Mouse (Mus musculus): Measurements from ENCODE around the gene Gm28036. TPM values are rescaled to one million over a fixed set of nuclear protein-coding genes. Genes with fewer than 3 reads are reported as not detected.

The Gm28036 gene
- polyA plus RNA-seq (2014; fragmentation: Nextera tagmentation; extraction: Ambion mirVana) = 20.1 and 23.8 TPM in 2 replicates

DNA sequence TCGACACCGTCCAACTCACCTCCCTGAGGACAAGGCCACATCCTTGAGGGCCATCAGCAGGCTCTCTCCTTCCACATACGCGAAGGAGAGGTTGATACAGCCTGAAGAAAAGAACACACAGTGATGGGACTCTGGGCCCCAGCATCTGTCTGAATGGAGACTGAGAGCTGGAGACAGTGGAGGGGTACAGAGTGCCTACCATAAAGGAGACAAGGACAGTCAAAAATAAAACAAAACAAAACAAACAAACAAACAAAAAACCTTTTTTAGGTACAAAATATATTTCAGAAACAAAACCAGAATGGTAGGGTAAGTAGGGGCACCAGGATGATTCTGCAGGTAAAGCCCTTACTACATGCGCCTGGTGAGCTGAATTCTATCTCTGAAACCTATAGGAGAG lies at the start of gene Gm28036:
Gene Gm28036 (minus strand): TSS at position 101 of the 400 bp plus-strand sequence.
- no peak within 1 kb of the TSS for H3K27ac ChIP-seq (replicated peaks; ENCODE audit: low read depth, low read length)
- H3K9ac ChIP-seq (replicated peaks; ENCODE audit: low read length) = no peak within 1 kb of the TSS
- no peak for DNase-seq (ENCODE audit: low spot score)
- no peaks in the 10 kb centered on the region for H3K4me1 ChIP-seq (ENCODE audit: control insufficient read depth, insufficient read depth, low read length)
- no peak for ATAC-seq (replicated peaks; ENCODE audit: insufficient number of reproducible peaks, low FRiP score, low TSS enrichment, low read depth)
- H3K27me3 ChIP-seq (ENCODE audit: control insufficient read depth, insufficient read depth, low read length) = no peaks in the 10 kb centered on the region
- H3K9me3 ChIP-seq (replicated peaks; ENCODE audit: control insufficient read depth, low read length) = no peaks in the 10 kb centered on the region
- 96% methylated on average over 5 of the region's 5 CpGs for WGBS
- H3K4me3 ChIP-seq (ENCODE audit: low read depth, low read length) = no peak within 1 kb of the TSS
- no peaks in the 10 kb centered on the region for H3K36me3 ChIP-seq (replicated peaks; ENCODE audit: control insufficient read depth, insufficient read depth, low read depth, low read length)
- H3K4me2 ChIP-seq (ENCODE audit: low read depth, low read length) = no peak within 1 kb of the TSS

DNA sequence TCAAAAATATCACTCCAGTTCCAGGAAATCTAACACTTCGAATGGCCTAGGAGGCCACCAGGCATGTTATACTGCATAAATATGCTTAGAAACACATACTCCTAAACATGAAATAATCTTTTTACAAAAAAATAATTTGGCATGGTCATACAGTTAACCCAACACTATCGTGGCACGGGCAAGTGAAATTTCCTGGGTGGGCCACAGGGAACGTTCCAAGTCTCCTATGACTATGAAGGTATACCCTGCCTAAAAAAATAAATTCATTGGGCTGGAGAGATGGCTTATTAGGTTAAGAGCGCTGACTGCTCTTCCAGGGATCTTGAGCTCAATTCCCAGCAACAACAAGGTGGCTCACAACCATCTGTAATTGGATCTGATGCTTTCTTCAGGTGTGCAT lies 39.7 kb upstream of the Gm28036 start:
- no peak overlapping the region for H3K9ac ChIP-seq (replicated peaks; ENCODE audit: low read length)
- H3K4me1 ChIP-seq (ENCODE audit: control insufficient read depth, insufficient read depth, low read length) = no peaks in the 10 kb centered on the region
- H3K4me3 ChIP-seq (ENCODE audit: low read depth, low read length) = no peak overlapping the region
- WGBS = 93% methylated on average over 5 of the region's 5 CpGs
- DNase-seq (ENCODE audit: low spot score) (no peak), ATAC-seq (replicated peaks; ENCODE audit: insufficient number of reproducible peaks, low FRiP score, low TSS enrichment, low read depth) (no peak)
- H3K27me3 ChIP-seq (ENCODE audit: control insufficient read depth, insufficient read depth, low read length) = no peaks in the 10 kb centered on the region
- peaks cover 20% of the 10 kb centered on the region for H3K36me3 ChIP-seq (replicated peaks; ENCODE audit: control insufficient read depth, insufficient read depth, low read depth, low read length)
- no peak overlapping the region for H3K27ac ChIP-seq (replicated peaks; ENCODE audit: low read depth, low read length)
- H3K4me2 ChIP-seq (ENCODE audit: low read depth, low read length) = no peak overlapping the region
- no peaks in the 10 kb centered on the region for H3K9me3 ChIP-seq (replicated peaks; ENCODE audit: control insufficient read depth, low read length)

DNA sequence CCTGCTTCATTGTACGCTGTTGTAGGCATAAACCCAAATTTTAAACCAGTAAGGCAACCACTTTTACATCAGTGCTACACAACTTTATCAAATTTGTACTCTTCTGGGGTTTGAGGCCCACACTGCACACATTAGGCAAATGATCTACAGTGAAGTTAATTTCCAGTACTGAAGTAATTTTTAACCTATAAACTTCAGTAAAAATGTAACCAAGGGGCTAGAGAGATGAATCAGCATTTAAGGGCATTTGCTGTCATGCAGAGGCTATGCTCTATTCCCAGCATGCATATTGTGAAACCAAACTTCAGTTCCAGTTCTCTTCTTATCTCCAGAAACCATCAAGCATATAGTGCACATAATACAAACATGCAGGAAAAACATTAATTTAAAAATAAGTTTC lies 38.6 kb upstream of the Gm28036 start:
- no peak overlapping the region for H3K4me3 ChIP-seq (ENCODE audit: low read depth, low read length)
- DNase-seq (ENCODE audit: low spot score) = no peak
- H3K9ac ChIP-seq (replicated peaks; ENCODE audit: low read length) = no peak overlapping the region
- no peaks in the 10 kb centered on the region for H3K27me3 ChIP-seq (ENCODE audit: control insufficient read depth, insufficient read depth, low read length)
- no peak overlapping the region for H3K27ac ChIP-seq (replicated peaks; ENCODE audit: low read depth, low read length)
- H3K9me3 ChIP-seq (replicated peaks; ENCODE audit: control insufficient read depth, low read length) = no peaks in the 10 kb centered on the region
- H3K4me2 ChIP-seq (ENCODE audit: low read depth, low read length) = no peak overlapping the region
- 94% methylated on average over 1 of the region's 1 CpGs for WGBS
- ATAC-seq (replicated peaks; ENCODE audit: insufficient number of reproducible peaks, low FRiP score, low TSS enrichment, low read depth) = no peak
- H3K36me3 ChIP-seq (replicated peaks; ENCODE audit: control insufficient read depth, insufficient read depth, low read depth, low read length) = peaks cover 20% of the 10 kb centered on the region
- no peaks in the 10 kb centered on the region for H3K4me1 ChIP-seq (ENCODE audit: control insufficient read depth, insufficient read depth, low read length)

DNA sequence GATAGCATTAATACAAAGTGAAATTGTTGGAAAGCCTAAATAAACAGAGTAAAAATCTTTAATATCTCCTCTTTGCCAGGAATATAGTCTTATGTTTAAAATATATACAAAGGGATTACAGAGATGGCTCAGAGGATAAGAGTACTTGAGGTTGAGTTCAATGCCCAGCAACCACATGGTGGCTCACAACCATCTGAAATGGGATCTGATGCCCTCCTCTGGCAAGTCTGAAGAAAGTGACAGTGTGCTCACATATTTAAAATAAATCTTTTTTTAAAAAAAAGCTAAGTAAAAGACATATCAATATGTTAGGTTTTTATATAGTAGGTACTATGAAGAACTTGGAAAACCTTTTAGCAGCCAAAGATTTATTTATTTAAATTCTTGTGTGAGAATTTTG lies 24.6 kb upstream of the Gm28036 start:
- Histone ChIP-seq H3K36me3 (replicated peaks; ENCODE audit: control insufficient read depth, insufficient read depth, low read depth, low read length) (peaks cover 3% of the 10 kb centered on the region), H3K27me3 (ENCODE audit: control insufficient read depth, insufficient read depth, low read length) (no peaks in the 10 kb centered on the region), H3K4me3 (ENCODE audit: low read depth, low read length) (no peak overlapping the region), H3K4me1 (ENCODE audit: control insufficient read depth, insufficient read depth, low read length) (no peaks in the 10 kb centered on the region), H3K27ac (replicated peaks; ENCODE audit: low read depth, low read length) (no peak overlapping the region), H3K9me3 (replicated peaks; ENCODE audit: control insufficient read depth, low read length) (no peaks in the 10 kb centered on the region), H3K4me2 (ENCODE audit: low read depth, low read length) (no peak overlapping the region), H3K9ac (replicated peaks; ENCODE audit: low read length) (no peak overlapping the region)
- ATAC-seq (replicated peaks; ENCODE audit: insufficient number of reproducible peaks, low FRiP score, low TSS enrichment, low read depth) (no peak), DNase-seq (ENCODE audit: low spot score) (no peak)

- Histone ChIP-seq H3K9me3 (replicated peaks; ENCODE audit: control insufficient read depth, low read length) (no peaks in the 10 kb centered on the region), H3K4me2 (ENCODE audit: low read depth, low read length) (no peak overlapping the region), H3K36me3 (replicated peaks; ENCODE audit: control insufficient read depth, insufficient read depth, low read depth, low read length) (no peaks in the 10 kb centered on the region), H3K27me3 (ENCODE audit: control insufficient read depth, insufficient read depth, low read length) (no peaks in the 10 kb centered on the region), H3K9ac (replicated peaks; ENCODE audit: low read length) (no peak overlapping the region), H3K27ac (replicated peaks; ENCODE audit: low read depth, low read length) (no peak overlapping the region), H3K4me3 (ENCODE audit: low read depth, low read length) (no peak overlapping the region), H3K4me1 (ENCODE audit: control insufficient read depth, insufficient read depth, low read length) (no peaks in the 10 kb centered on the region)
- ATAC-seq (replicated peaks; ENCODE audit: insufficient number of reproducible peaks, low FRiP score, low TSS enrichment, low read depth) (no peak), DNase-seq (ENCODE audit: low spot score) (no peak)
- 93% methylated on average over 3 of the region's 3 CpGs for WGBS
Observed at GRCm38 (mm10) chr2:156147316-156147915, 20.5 kb upstream of the Gm28036 start.

- WGBS = 79% methylated on average over 5 of the region's 5 CpGs
- H3K9me3 ChIP-seq (replicated peaks; ENCODE audit: control insufficient read depth, low read length) = no peaks in the 10 kb centered on the region
- H3K4me2 ChIP-seq (ENCODE audit: low read depth, low read length) = no peak overlapping the region
- H3K9ac ChIP-seq (replicated peaks; ENCODE audit: low read length) = no peak overlapping the region
- ATAC-seq (replicated peaks; ENCODE audit: insufficient number of reproducible peaks, low FRiP score, low TSS enrichment, low read depth) = no peak
- H3K4me1 ChIP-seq (ENCODE audit: control insufficient read depth, insufficient read depth, low read length) = no peaks in the 10 kb centered on the region
- no peaks in the 10 kb centered on the region for H3K27me3 ChIP-seq (ENCODE audit: control insufficient read depth, insufficient read depth, low read length)
- no peak overlapping the region for H3K4me3 ChIP-seq (ENCODE audit: low read depth, low read length)
- H3K36me3 ChIP-seq (replicated peaks; ENCODE audit: control insufficient read depth, insufficient read depth, low read depth, low read length) = no peaks in the 10 kb centered on the region
- DNase-seq (ENCODE audit: low spot score) = no peak
- no peak overlapping the region for H3K27ac ChIP-seq (replicated peaks; ENCODE audit: low read depth, low read length)
Observed at GRCm38 (mm10) chr2:156146272-156146989, 19.5 kb upstream of the Gm28036 start.

DNA sequence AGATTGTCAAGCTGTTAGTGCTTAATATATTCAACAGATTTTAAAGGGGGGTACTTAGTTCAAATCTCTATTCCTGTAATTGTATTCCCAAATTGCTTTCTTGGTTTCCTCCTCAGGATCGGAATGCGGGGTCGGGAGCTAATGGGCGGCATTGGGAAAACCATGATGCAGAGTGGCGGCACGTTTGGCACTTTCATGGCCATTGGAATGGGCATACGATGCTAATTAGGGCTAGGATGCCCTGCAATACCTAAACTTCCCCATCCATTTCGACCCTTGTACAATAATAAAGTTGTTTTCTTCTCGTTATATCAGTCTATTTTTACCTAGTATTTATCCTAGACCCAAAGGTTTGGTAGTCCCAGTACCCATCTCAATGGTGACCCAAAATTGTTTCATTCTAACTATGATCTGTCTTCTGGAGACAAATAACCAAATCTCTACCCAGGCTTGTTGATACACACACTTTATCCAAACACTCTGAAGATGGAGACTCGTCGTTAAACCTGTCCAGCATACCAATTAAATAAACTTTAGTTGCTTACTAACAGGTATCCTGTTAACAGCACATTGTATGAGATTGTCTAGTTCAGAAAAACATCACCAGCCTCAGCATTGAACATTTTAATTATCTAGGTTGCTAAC lies 18.7 kb upstream of the Gm28036 start:
- DNase-seq (ENCODE audit: low spot score) (no peak), ATAC-seq (replicated peaks; ENCODE audit: insufficient number of reproducible peaks, low FRiP score, low TSS enrichment, low read depth) (no peak)
- no peak overlapping the region for H3K4me2 ChIP-seq (ENCODE audit: low read depth, low read length)
- H3K9ac ChIP-seq (replicated peaks; ENCODE audit: low read length) = no peak overlapping the region
- WGBS = 63% methylated on average over 11 of the region's 11 CpGs
- no peaks in the 10 kb centered on the region for H3K27me3 ChIP-seq (ENCODE audit: control insufficient read depth, insufficient read depth, low read length)
- no peak overlapping the region for H3K27ac ChIP-seq (replicated peaks; ENCODE audit: low read depth, low read length)
- H3K4me3 ChIP-seq (ENCODE audit: low read depth, low read length) = no peak overlapping the region
- no peaks in the 10 kb centered on the region for H3K4me1 ChIP-seq (ENCODE audit: control insufficient read depth, insufficient read depth, low read length)
- H3K36me3 ChIP-seq (replicated peaks; ENCODE audit: control insufficient read depth, insufficient read depth, low read depth, low read length) = no peaks in the 10 kb centered on the region
- H3K9me3 ChIP-seq (replicated peaks; ENCODE audit: control insufficient read depth, low read length) = no peaks in the 10 kb centered on the region

Data from embryonic facial prominence, embryonic 11.5 days (tissue).